In the genomic region with DNA sequence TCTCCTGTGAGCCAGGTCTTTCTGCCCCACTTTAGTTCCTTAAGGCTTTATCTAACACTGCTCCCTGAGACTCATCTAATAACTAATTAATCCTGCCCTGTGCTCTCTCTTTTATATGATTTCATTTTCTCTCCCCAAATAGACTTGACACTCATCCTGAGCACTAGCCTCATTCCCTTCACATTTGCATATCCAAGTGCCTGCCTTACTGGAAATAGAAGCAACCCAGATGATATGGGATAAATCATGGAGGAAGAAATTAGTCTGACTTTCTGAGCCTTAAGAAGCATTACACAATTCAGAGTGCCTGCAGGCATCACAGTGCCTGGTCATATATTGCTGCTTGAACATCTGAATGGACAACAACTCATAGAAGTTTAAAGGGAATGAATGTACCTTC, we compare ENCODE assay signal across 22 mouse cellular contexts.
"Had no signal": no experiment of that assay in that cellular context is flagged by ENCODE, and none has a peak within 500 bp of the region (broad histone marks: within the 10 kb centered on the region; RNA-seq: fewer than 3 reads in every experiment).

No protein-coding gene starts in this region.

- ATAC-seq: hindbrain, embryonic 16.5 days; hindbrain, postnatal 0 days; inflammation-experienced regulatory T-cells, adult 6 months; intestine, embryonic 15.5 days; intestine, embryonic 16.5 days; intestine, postnatal 0 days had no signal

- DNase-seq: heart, postnatal 10 days; heart, postnatal 14 days; heart, postnatal 36 days; heart, postnatal 4 days; kidney, adult 11 months; kidney, adult 18-20 months; kidney, adult 2 months; kidney, adult 8-10 months; kidney, adult 9 months; kidney, postnatal 10 days; kidney, postnatal 14 days; kidney, postnatal 25 days; kidney, postnatal 36 days; kidney, postnatal 4 days; layer of hippocampus, adult 9-11 months; layer of hippocampus, postnatal 36 days had no signal
